In genomic region chr12:58536381-58536992, GRCm38 (mm10) we compare ENCODE assay signal across 22 mouse cellular contexts.
DNase-seq lines count a peak whose midpoint lies in the region; ATAC-seq lines count a peak whose summit lies in the region.
"Had no signal": no experiment of that assay in that cellular context is flagged by ENCODE, and none has a peak within 500 bp of the region (broad histone marks: within the 10 kb centered on the region; RNA-seq: fewer than 3 reads in every experiment).

No protein-coding gene starts in this region.

- 46% methylated on average over 7 of the region's 7 CpGs for WGBS in forebrain, embryonic 13.5 days
- WGBS in forebrain, embryonic 15.5 days = 33% methylated on average over 7 of the region's 7 CpGs
- 82% methylated on average over 7 of the region's 7 CpGs for WGBS in midbrain, embryonic 12.5 days
- 66% methylated on average over 7 of the region's 7 CpGs for WGBS in midbrain, embryonic 15.5 days
- 29% methylated on average over 7 of the region's 7 CpGs for WGBS in forebrain, embryonic 14.5 days
- WGBS in neural tube, embryonic 13.5 days = 27% methylated on average over 7 of the region's 7 CpGs
- 75% methylated on average over 7 of the region's 7 CpGs for WGBS in liver, embryonic 12.5 days (ENCODE audit: insufficient replicate concordance)

- H3K9me3 ChIP-seq in forebrain, embryonic 13.5 days (replicated peaks) = no peaks in the 10 kb centered on the region
- no peaks in the 10 kb centered on the region for H3K9me3 ChIP-seq in forebrain, embryonic 15.5 days
- H3K9me3 ChIP-seq in midbrain, embryonic 12.5 days = no peaks in the 10 kb centered on the region
- no peaks in the 10 kb centered on the region for H3K9me3 ChIP-seq in midbrain, embryonic 15.5 days
- H3K9me3 ChIP-seq in forebrain, embryonic 14.5 days (replicated peaks; ENCODE audit: control insufficient read depth, low read length) = no peaks in the 10 kb centered on the region
- no peaks in the 10 kb centered on the region for H3K9me3 ChIP-seq in neural tube, embryonic 13.5 days
- no peaks in the 10 kb centered on the region for H3K9me3 ChIP-seq in liver, embryonic 12.5 days (replicated peaks)
- H3K9me3 ChIP-seq: limb, embryonic 10.5 days had no signal

- no peak overlapping the region for H3K4me2 ChIP-seq in forebrain, embryonic 13.5 days
- H3K4me2 ChIP-seq in forebrain, embryonic 15.5 days (replicated peaks) = no peak overlapping the region
- H3K4me2 ChIP-seq in midbrain, embryonic 12.5 days (replicated peaks) = no peak overlapping the region
- no peak overlapping the region for H3K4me2 ChIP-seq in midbrain, embryonic 15.5 days
- H3K4me2 ChIP-seq in forebrain, embryonic 14.5 days (ENCODE audit: low read length) = no peak overlapping the region
- no peak overlapping the region for H3K4me2 ChIP-seq in neural tube, embryonic 13.5 days
- H3K4me2 ChIP-seq in liver, embryonic 12.5 days = no peak overlapping the region
- H3K4me2 ChIP-seq: heart, embryonic 11.5 days had no signal

- H3K9ac ChIP-seq in forebrain, embryonic 13.5 days = no peak overlapping the region
- H3K9ac ChIP-seq in forebrain, embryonic 15.5 days (replicated peaks) = no peak overlapping the region
- H3K9ac ChIP-seq in midbrain, embryonic 12.5 days (replicated peaks) = no peak overlapping the region
- H3K9ac ChIP-seq in midbrain, embryonic 15.5 days = no peak overlapping the region
- H3K9ac ChIP-seq in forebrain, embryonic 14.5 days (ENCODE audit: low read length) = no peak overlapping the region
- no peak overlapping the region for H3K9ac ChIP-seq in neural tube, embryonic 13.5 days
- H3K9ac ChIP-seq in liver, embryonic 12.5 days = no peak overlapping the region

- no peaks in the 10 kb centered on the region for H3K27me3 ChIP-seq in forebrain, embryonic 13.5 days
- no peaks in the 10 kb centered on the region for H3K27me3 ChIP-seq in forebrain, embryonic 15.5 days
- no peaks in the 10 kb centered on the region for H3K27me3 ChIP-seq in midbrain, embryonic 12.5 days
- no peaks in the 10 kb centered on the region for H3K27me3 ChIP-seq in midbrain, embryonic 15.5 days (replicated peaks)
- no peaks in the 10 kb centered on the region for H3K27me3 ChIP-seq in forebrain, embryonic 14.5 days (replicated peaks; ENCODE audit: control insufficient read depth, insufficient read depth, low read length)
- no peaks in the 10 kb centered on the region for H3K27me3 ChIP-seq in neural tube, embryonic 13.5 days
- H3K27me3 ChIP-seq in liver, embryonic 12.5 days (replicated peaks) = no peaks in the 10 kb centered on the region

- H3K36me3 ChIP-seq in forebrain, embryonic 13.5 days (ENCODE audit: poor library complexity, severe bottlenecking) = no peaks in the 10 kb centered on the region
- no peaks in the 10 kb centered on the region for H3K36me3 ChIP-seq in forebrain, embryonic 15.5 days
- no peaks in the 10 kb centered on the region for H3K36me3 ChIP-seq in midbrain, embryonic 12.5 days
- H3K36me3 ChIP-seq in midbrain, embryonic 15.5 days (replicated peaks) = no peaks in the 10 kb centered on the region
- H3K36me3 ChIP-seq in forebrain, embryonic 14.5 days (ENCODE audit: control insufficient read depth, insufficient read depth, low read length) = no peaks in the 10 kb centered on the region
- H3K36me3 ChIP-seq in neural tube, embryonic 13.5 days = no peaks in the 10 kb centered on the region
- no peaks in the 10 kb centered on the region for H3K36me3 ChIP-seq in liver, embryonic 12.5 days
- H3K36me3 ChIP-seq: limb, embryonic 10.5 days had no signal

- H3K4me3 ChIP-seq in forebrain, embryonic 13.5 days = no peak overlapping the region
- no peak overlapping the region for H3K4me3 ChIP-seq in forebrain, embryonic 15.5 days
- no peak overlapping the region for H3K4me3 ChIP-seq in midbrain, embryonic 12.5 days
- no peak overlapping the region for H3K4me3 ChIP-seq in midbrain, embryonic 15.5 days
- no peak overlapping the region for H3K4me3 ChIP-seq in forebrain, embryonic 14.5 days (ENCODE audit: low read depth, low read length)
- H3K4me3 ChIP-seq in neural tube, embryonic 13.5 days = no peak overlapping the region
- no peak overlapping the region for H3K4me3 ChIP-seq in liver, embryonic 12.5 days
- H3K4me3 ChIP-seq: limb, embryonic 10.5 days had no signal

- ATAC-seq in forebrain, embryonic 13.5 days = peak; percentile 79; the same call in 1 of the 2 replicates
- no peak; the same call in 1 of the 2 replicates for ATAC-seq in forebrain, embryonic 15.5 days (replicated peaks)
- peak; percentile 41; the same call in 1 of the 2 replicates for ATAC-seq in midbrain, embryonic 12.5 days (ENCODE audit: low FRiP score, low read depth)
- ATAC-seq in midbrain, embryonic 15.5 days (replicated peaks) = no peak
- peak; percentile 77 for ATAC-seq in forebrain, embryonic 14.5 days
- ATAC-seq in neural tube, embryonic 13.5 days (ENCODE audit: low read depth) = peak; percentile 59; the same call in 1 of the 2 replicates
- ATAC-seq in liver, embryonic 12.5 days = no peak
- ATAC-seq: CD4-positive, CD25-positive, alpha-beta regulatory T cell, adult 4 months had no signal

- no peak overlapping the region for H3K27ac ChIP-seq in forebrain, embryonic 13.5 days
- H3K27ac ChIP-seq in forebrain, embryonic 15.5 days (replicated peaks) = no peak overlapping the region
- H3K27ac ChIP-seq in midbrain, embryonic 12.5 days (replicated peaks) = no peak overlapping the region
- no peak overlapping the region for H3K27ac ChIP-seq in midbrain, embryonic 15.5 days
- no peak overlapping the region for H3K27ac ChIP-seq in forebrain, embryonic 14.5 days (ENCODE audit: low read depth, low read length)
- no peak overlapping the region for H3K27ac ChIP-seq in neural tube, embryonic 13.5 days (replicated peaks)
- H3K27ac ChIP-seq in liver, embryonic 12.5 days = no peak overlapping the region
- H3K27ac ChIP-seq: limb, embryonic 10.5 days; stomach, postnatal 0 days had no signal

- peak; percentile 47 for DNase-seq in forebrain, embryonic 14.5 days (ENCODE audit: low spot score)
- DNase-seq in frontal cortex, postnatal 36 days (ENCODE audit: low spot score in 2 of 2) = no peak
- DNase-seq: adrenal gland, postnatal 25 days; cerebellum, adult 9-10 months; gastrocnemius, postnatal 14 days; heart, adult 11 months; heart, postnatal 10 days; kidney, adult 18-20 months; kidney, postnatal 4 days; liver; lung, postnatal 10 days; thymus, adult 2 months had no signal

- H3K4me1 ChIP-seq in forebrain, embryonic 13.5 days = no peaks in the 10 kb centered on the region
- H3K4me1 ChIP-seq in forebrain, embryonic 15.5 days = peaks cover 3% of the 10 kb centered on the region; the same call in 1 of the 2 replicates
- H3K4me1 ChIP-seq in midbrain, embryonic 12.5 days = no peaks in the 10 kb centered on the region; the same call in 1 of the 2 replicates
- H3K4me1 ChIP-seq in midbrain, embryonic 15.5 days = no peaks in the 10 kb centered on the region
- H3K4me1 ChIP-seq in forebrain, embryonic 14.5 days (ENCODE audit: control insufficient read depth, insufficient read depth, low read length) = no peaks in the 10 kb centered on the region
- no peaks in the 10 kb centered on the region for H3K4me1 ChIP-seq in neural tube, embryonic 13.5 days (replicated peaks)
- no peaks in the 10 kb centered on the region for H3K4me1 ChIP-seq in liver, embryonic 12.5 days
- H3K4me1 ChIP-seq: limb, embryonic 10.5 days had no signal

Comparison
In these comparisons a context has a peak if more than half of its experiments do, and no peak if none do; other contexts are left out.
1. ATAC-seq: peak in forebrain, embryonic 13.5 days (single experiment), midbrain, embryonic 12.5 days (single experiment), forebrain, embryonic 14.5 days (single experiment) and neural tube, embryonic 13.5 days (single experiment); none in forebrain, embryonic 15.5 days (single experiment), midbrain, embryonic 15.5 days (single experiment) and liver, embryonic 12.5 days (single experiment).